Mouse (Mus musculus): ENCODE measurements around the gene Dus4l. TPM values are rescaled to one million over a fixed set of nuclear protein-coding genes. Genes with fewer than 3 reads are reported as not detected.
"Not testable (repeated sequence)": the region's sequence is repeated elsewhere in the genome, so short reads cannot be mapped to it uniquely, and the experiment has no call there.

Dus4l gene
- 10 to 100 TPM in 1 of 2 experiments, 1 to 10 TPM in 1; 5.1 to 10.9 TPM for polyA plus RNA-seq (2017; shearing (Covaris generic))

- peak; percentile 88 for ATAC-seq
These were observed at the start of gene Dus4l, which contains the start of gene Cog5 for GRCm38 (mm10) chr12:31654197-31654964. Gene Dus4l (minus strand): TSS chr12:31654826. Gene Cog5 (plus strand): TSS chr12:31654869.

DNA sequence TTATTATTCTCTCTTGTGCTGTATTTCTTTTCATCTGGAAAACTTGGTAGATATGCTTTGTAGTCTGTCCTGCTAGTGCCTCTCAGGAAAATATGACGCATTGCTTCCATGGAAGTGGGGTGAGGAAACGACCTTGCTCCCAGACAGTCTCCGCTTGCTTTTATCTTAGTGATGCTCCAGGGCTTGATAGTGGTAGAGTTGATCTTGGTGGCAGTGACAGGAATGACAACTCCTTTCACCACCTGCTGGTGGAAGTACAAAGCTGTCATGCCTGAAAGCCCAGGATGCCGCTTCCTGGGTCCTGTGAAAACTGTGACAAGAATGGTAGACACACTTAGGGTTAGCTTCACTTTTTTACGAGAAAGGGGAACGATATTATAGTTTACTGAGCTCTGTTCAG, 49.3 kb upstream of the Dus4l start:
- ATAC-seq = no peak

DNA sequence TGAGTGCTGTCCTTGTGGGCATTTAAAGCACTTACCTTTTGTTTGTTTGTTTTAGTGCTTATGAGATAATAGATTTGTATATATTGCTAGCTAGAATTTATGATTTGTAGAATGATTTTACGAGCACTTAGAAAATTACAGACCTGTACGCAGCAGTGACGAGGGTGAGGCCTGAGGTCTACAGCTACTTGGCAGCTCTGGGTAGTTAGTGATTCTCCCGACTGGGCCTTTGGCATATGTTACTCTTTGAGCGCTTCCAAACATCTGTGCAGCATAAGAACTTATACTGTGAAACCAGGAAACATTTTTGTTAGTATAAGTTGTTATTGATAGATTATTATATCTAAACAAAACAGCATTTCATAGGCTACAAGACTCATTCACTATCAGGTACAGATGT, 46.8 kb upstream of the Dus4l start:
- no peak for ATAC-seq

- no peak for ATAC-seq
These were observed 46.2 kb upstream of the Dus4l start for GRCm38 (mm10) chr12:31700623-31701347.

- ATAC-seq = no peak
These were observed 38.7 kb upstream of the Dus4l start for GRCm38 (mm10) chr12:31693278-31693677.

GRCm38 (mm10) chr12:31686679-31687078, 32.1 kb upstream of the Dus4l start:
- no peak for ATAC-seq

DNA sequence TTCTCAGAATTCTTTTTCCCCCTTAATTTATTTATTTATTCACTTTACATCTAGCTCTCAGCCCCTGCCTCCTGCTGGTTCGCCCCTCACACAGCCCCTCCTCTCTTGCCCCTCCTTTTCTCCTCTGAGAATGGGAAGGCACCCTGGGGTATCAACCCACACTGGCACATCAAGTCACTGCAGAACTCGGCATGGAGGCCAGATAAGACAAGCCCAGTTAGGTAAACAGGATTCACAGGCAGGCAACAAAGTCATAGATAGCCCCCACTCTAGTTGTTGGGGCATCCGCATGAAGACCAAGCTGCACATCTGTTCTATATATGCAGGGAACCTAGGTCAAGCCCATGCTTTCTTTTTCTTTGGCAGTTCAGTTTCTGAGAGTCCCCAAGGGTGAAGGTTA, 12.6 kb upstream of the Dus4l start:
- ATAC-seq = no peak

DNA sequence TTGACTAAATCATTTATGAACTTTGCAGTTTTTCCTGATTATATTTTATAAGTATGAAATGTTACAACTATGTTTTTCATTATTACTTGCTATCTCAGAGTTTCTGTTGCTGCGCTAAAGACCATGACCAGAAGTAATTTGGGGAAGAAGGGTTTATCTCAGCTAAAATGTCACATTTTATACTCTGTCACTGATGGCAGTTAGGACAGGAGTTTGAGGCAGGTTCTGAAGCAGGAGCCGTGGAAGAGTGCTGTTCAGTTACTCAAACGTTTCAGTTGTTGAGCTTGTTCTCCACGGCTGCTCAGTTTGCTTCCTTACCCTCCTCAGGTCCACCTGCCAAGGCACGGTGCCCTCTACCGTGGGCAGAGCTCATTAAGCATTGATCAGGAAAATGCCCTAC, 11.4 kb upstream of the Dus4l start:
- ATAC-seq = no peak

DNA sequence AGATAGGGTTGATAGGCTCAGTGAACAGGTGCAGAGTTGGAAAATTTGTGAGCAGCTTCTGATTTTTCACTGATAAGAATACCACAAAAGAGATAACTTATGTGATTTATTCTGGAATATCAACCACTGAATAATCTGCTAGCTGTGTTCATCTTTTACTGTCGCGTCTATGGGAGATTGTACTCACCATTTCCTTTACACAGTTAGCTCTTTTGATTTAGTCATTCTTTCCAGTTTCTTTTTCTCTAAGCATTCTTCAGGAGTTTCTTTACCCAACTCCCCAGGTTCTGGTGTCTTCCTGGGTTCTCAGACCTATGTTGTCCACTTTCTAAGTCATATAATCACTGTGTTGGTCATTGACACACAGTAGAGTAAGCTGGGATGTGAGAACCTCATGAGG, 2.2 kb upstream of the Dus4l start:
- ATAC-seq = no peak

- ATAC-seq = peak; percentile 24
These were observed 395 bp upstream of the Dus4l start for GRCm38 (mm10) chr12:31654965-31655477.

DNA sequence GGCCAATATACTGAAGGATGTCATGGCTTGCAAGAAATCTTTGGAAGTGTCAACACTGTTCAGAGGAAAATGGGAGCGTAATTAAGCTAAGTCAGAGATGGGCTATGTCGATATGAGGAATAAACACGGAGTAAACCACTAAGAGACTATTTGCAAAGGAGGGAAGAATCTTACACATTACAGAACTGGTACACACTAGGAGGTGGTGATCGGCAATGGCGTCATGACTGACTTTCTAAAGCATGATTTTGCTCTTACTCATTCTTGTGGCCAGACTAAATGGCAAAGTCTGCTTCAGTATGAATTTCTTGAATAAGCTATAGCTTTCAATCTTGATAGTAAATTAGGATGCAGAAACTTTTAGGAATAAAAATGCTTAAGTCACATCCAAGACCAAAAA, 1.0 kb downstream of the Dus4l start:
- ATAC-seq = no peak

- no peak for ATAC-seq
These were observed 19.4 kb downstream of the Dus4l start for GRCm38 (mm10) chr12:31635240-31635607.

DNA sequence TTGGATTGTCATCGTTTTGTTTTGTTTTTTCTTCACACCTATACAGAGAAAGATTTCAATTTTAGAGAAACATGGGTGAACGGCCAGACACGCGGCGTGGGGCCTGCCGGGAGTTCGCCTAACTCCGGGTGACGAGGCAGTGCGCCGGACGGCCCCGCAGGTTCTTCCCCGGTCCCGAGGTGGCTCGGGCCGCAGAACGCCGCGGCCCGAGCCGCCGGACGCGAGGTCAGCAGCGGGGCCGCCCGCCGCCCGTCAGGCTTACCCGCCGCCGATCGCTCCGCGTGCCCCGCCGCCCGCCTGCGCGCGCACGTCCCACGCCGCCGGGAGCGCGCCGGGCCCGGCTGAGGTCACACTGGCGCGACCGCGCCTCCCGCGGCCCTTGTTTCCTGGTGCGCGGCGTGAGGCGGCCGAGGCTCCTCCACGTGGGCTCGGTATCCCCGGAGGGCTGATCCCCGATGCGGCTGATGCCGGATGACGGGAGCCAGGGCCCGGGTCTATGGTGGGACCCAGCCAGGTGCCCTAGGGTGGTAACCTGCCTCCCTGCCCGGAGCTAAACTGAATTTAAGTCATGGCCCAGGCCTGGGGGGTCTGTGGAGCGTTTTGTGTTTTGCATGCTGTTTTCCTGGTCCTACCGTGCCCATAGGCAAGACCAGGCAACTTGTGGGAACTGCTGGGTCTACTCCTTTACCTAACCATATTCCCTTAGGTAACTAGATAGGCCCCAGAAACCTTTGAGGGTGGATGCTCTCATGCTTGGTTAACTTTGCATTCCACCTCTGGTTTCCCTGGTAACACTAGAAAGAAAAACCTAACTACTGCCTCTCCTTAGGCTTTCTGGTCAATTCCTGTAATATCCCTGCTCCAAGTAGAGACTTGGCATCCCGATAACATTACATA, 20.0 kb downstream of the Dus4l start, which contains the start of gene Bcap29:
TSS of gene Bcap29 (minus strand) at position 316 of the 897 bp plus-strand sequence.
- ATAC-seq = peak; percentile 85

GRCm38 (mm10) chr12:31633970-31634342, 20.7 kb downstream of the Dus4l start:
- peak; percentile 37 for ATAC-seq

DNA sequence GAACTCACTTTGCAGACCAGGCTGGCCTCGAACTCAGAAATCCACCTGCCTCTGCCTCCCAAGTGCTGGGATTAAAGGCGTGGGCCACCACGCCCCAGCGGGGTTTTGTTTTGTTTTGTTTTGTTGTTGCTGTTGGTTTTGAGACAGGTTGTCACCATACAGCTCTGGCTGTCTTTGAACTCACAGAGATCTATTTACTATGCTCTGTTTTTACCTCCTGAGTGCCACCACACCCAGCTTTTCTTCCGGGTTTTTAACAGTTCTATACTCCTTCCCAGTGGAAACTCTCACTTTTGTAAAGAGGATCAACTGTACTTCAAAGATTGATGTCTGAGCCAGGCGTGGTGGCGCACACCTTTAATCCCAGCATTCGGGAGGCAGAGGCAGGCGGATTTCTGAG, 26.2 kb downstream of the Dus4l start:
- ATAC-seq = not testable (repeated sequence)

DNA sequence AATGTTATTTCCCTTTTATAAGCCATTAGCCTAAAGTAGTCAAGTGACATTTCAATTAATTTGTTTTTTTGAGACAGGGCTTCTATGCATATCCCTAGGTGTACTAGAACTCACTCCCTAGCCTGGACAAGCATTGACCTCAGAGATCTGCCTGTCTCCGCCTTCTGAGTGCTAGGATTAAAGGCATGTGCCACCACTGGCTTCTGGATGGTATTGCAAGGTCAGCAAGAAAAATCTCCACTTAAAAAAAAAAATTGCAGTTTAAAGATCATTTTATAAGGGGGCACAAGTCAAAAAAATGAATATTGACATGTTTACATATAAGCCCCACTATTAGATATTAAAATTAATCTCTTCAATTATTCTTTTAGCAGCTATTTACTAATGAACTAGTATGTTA, 29.6 kb downstream of the Dus4l start:
- ATAC-seq = no peak

- no peak for ATAC-seq
These were observed 34.5 kb downstream of the Dus4l start for GRCm38 (mm10) chr12:31620106-31620505.

- ATAC-seq = no peak
These were observed 41.3 kb downstream of the Dus4l start for GRCm38 (mm10) chr12:31613353-31613752.

DNA sequence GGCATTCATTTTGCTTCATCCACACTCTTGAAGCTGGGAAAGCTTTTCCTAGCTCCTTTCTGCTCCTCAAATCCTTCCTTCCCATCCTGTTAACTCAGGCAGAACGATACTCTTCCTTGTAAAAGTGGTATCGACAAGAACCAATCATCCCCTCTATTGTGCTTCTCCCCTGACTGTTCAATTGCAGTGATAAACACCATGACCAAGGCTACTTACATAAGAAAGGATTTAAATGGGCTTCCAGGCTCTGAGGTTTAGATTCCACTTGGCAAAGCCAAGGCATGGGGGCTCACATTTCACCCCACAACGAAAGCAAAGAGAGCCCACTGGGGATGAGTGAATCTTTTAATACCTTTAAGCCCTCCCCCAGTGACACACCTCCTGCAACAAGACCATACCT, 46.5 kb downstream of the Dus4l start:
- ATAC-seq = no peak

DNA sequence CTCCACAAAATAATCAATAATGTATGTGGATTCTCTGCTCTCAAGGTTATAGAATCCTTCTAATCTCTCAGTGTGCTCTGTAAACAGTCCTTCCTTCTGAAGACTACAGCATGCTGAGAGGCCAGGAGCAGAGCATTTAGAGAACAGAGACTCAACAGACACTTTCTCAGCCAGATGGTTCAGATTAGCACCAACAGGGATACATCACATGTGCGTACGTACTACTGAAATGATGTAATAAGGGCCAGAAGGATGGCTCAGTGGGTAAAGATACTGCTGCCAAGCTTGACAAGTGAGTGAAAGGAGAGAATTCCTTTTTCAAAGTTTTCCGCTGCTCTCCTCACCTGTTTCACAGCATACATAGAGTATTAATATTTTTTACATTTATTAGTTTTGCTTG, 49.7 kb downstream of the Dus4l start:
- ATAC-seq = no peak

GRCm38 (mm10) chr12:31603586-31603985, 51.0 kb downstream of the Dus4l start:
- no peak for ATAC-seq

DNA sequence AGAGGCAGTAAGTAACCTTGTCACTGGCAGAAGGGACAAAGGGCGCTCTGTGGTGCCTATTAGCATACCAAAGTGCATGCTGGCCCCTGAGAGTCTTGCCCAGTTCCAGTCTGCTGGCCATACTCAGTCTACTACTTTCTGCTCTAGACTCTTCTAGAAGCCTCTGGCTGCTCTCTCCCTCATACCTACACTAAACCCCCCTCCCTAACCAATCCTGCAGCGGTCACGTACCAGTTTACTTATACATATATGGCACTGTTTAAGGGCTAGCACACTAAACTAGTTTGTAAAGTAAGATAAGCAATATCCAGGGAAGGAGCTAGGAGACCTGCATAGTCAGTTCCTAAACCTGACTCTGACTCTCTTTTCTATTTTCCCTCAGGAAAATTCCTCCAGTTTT, 60.3 kb downstream of the Dus4l start:
- ATAC-seq = no peak

- no peak for ATAC-seq
These were observed 62.6 kb downstream of the Dus4l start for GRCm38 (mm10) chr12:31592011-31592410.

All from activated CD4-positive, CD25-positive, alpha-beta regulatory T cell, adult 4 months (primary cell).